Mouse (Mus musculus): ENCODE results near the gene Ap5z1. TPM values are rescaled to one million over a fixed set of nuclear protein-coding genes. Genes with fewer than 3 reads are reported as not detected.

Gene Ap5z1
- 1 to 10 TPM; 2.5 to 4.0 TPM for total RNA-seq (2021)
- long read RNA-seq, experiment 1, partial matches to known transcripts = 0 of 3 reads
- long read RNA-seq, experiment 1, other reads (novel, unspliced or antisense) = 2 of 3 reads
- long read RNA-seq, experiment 2, partial matches to known transcripts = 1 of 3 reads
- long read RNA-seq, experiment 2, other reads (novel, unspliced or antisense) = 1 of 3 reads

- DNase-seq = peak; percentile 96
Observed at GRCm38 (mm10) chr5:142463461-142464454, at the start of gene Ap5z1. Ap5z1 (plus strand) TSS chr5:142463944.

GRCm38 (mm10) chr5:142415401-142415800 is 48.3 kb upstream of the Ap5z1 start:
- DNase-seq = no peak

GRCm38 (mm10) chr5:142416070-142416775 is 47.5 kb upstream of the Ap5z1 start:
- peak; percentile 43 for DNase-seq

- DNase-seq = no peak
Observed at GRCm38 (mm10) chr5:142417104-142417503, 46.6 kb upstream of the Ap5z1 start.

GRCm38 (mm10) chr5:142417876-142418275 is 45.9 kb upstream of the Ap5z1 start:
- no peak for DNase-seq

DNA sequence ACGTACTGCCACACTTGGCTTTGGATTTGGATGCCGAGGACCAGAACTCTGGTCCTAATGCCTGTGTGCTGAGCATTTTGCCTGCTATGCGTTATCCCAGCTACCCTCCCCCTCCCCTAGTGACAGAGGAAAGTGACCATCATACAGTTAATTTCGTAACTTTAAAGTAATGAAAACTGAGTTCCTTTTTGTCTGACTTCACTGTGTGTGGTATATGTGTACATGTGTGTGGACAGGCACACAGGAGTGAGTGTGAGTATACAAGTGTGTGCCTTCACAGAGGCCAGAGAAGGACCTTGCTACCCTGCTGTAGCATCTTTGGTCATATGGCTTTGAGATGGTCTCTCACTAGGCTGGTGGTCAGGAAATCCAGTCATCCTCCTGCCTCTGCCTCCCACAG is 45.3 kb upstream of the Ap5z1 start:
- no peak for DNase-seq

DNA sequence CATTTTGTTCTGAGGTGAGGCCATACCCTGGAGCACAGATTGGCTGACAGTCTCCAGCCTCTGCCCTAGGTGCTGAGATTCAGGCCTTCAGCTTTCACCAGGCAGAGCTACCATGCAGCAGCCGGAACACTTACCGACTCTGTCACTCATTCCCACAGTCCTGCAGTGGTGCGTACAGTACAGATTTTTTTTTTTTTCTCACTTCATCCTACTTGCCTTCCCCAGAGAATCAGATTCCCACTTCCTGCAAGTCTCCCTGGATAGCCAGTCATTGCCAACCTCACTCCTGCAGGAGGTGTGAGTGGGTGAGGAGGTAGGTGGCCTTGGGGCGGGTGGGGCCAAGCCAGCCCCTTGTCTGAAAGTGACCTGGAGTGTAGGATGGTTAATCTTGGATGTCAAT is 43.4 kb upstream of the Ap5z1 start:
- no peak for DNase-seq

- no peak for DNase-seq
Observed at GRCm38 (mm10) chr5:142420920-142421319, 42.8 kb upstream of the Ap5z1 start.

GRCm38 (mm10) chr5:142421886-142422285 is 41.9 kb upstream of the Ap5z1 start:
- DNase-seq = no peak

DNA sequence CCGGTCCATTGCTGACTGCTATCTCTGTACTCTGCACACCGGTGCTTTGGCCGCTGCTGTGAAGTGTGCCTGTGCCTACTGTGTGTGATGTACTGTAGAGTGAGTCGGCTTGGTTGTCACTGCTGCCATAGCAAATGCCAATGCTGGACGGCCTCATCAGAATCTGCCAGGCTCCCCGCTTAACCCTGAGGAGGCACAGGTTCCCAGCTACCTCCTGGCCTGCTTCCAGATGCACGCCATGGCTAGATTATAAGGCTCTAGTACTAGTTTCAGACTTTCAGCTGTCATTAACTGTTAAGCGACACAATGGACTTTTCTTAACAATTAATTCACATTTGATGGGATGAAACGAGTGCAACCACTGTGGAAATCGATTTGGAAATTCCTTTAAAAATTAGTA is 40.6 kb upstream of the Ap5z1 start:
- DNase-seq = no peak

DNA sequence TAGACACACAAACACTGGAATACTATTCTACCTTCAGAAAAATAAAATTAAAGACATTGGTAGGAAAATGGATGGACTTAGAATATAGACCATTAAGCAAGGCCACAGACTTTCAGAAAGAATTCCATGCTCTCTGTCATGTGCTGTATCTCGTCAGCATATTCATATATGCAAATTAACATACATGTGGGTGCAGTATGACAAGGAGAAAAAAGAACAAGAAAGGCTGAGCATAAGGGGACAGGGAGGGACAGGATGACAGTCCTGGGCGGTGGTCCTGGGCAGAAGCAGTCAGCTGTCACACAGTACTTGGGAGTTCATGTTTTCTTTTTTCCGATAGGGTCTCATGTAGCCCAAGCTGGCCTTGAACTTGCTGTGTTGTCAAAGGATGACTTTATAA is 40.0 kb upstream of the Ap5z1 start:
- no peak for DNase-seq

- peak; percentile 90 for DNase-seq
Observed at GRCm38 (mm10) chr5:142424627-142425349, 39.0 kb upstream of the Ap5z1 start.

DNA sequence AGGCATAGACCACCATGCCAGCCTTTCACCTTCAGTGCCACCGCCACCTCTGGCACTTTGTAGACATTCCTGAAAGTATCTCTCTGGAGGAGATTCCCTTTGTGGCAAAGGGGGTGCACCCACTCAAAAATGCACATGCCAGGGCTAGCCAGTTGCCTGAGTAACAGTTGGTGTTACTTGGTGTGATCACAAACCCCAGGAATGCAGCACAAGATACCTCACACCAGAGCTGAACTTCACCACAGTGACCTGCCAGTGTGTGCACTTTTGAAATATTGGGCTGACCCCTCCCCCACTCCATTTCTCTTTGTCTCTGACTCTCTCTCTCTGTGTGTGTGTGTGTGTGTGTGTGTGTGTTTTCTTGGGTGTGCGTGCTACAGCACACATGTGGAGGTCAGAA is 37.3 kb upstream of the Ap5z1 start:
- DNase-seq = no peak

DNA sequence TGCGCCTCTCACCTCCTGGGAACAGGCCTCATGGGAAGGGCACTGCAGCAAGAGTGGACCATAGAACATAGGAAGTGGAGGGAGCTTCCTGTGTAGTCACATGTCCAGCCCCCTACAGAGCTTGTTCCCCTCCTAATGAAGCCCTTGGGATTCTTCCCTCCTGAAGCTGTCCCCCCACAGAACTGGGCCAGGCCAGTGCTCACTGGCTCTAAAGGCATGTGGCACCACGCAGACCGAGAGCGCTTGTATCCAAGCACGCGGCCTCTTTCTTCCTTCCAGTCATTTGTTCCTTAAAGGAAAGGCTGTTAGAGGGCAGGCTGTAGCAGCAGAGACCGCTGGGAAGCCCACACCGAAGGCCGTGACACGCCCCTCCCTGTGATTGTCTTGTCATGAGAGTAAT is 35.9 kb upstream of the Ap5z1 start:
- DNase-seq = no peak

GRCm38 (mm10) chr5:142428691-142429090 is 35.1 kb upstream of the Ap5z1 start:
- DNase-seq = no peak

- DNase-seq = no peak
Observed at GRCm38 (mm10) chr5:142431029-142431428, 32.7 kb upstream of the Ap5z1 start.

DNA sequence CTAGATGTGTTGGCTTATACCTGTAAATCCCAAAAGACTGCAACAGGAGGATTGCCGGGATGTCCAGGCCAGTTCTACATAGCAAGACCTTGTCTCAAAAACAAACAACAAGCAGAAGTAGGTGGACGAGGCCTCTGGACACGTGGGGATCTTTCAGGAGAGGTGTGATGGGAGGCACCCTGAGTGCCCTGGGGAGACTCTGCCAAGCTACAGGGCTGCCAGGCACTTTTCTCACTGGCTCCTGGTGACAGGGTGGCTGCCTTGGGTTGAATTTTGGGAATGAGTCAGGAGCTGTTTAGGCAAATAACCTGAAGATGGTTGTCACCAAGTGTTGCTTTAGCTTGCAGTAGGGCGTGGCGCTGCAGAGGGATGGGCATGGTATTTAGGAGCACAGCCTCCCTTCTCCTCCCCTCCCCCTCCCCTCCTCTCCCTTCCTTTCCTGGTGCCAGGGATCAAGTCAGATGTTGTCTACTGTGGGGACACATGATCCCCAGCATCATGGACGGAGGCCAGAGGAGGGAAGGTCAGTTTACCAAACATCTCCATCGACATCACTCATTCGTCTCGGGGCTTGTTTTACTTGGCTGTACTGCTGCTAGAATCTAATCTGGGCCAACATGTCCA is 31.8 kb upstream of the Ap5z1 start:
- peak; percentile 67 for DNase-seq

DNA sequence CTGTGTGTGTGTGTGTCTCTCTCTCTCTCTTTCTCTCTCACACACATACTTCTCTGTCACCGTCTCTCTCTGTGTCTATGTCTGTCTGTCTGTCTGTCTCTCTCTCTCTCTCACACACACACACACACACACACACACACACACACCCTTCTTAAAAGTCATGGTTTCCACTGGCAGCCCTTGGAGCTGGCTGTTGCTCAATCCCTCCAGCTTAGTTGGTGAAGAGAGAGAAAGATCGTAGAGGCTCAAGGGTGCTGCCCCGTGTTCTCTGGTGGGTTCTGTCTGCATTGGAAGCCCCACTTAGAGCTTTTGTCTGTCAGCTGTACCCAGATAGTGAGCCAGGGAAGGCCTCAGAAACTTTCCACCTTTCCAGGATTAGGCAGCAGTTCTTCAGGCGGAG is 31.0 kb upstream of the Ap5z1 start:
- DNase-seq = no peak

- DNase-seq = no peak
Observed at GRCm38 (mm10) chr5:142434052-142434451, 29.7 kb upstream of the Ap5z1 start.

- no peak for DNase-seq
Observed at GRCm38 (mm10) chr5:142435736-142436135, 28.0 kb upstream of the Ap5z1 start.

DNA sequence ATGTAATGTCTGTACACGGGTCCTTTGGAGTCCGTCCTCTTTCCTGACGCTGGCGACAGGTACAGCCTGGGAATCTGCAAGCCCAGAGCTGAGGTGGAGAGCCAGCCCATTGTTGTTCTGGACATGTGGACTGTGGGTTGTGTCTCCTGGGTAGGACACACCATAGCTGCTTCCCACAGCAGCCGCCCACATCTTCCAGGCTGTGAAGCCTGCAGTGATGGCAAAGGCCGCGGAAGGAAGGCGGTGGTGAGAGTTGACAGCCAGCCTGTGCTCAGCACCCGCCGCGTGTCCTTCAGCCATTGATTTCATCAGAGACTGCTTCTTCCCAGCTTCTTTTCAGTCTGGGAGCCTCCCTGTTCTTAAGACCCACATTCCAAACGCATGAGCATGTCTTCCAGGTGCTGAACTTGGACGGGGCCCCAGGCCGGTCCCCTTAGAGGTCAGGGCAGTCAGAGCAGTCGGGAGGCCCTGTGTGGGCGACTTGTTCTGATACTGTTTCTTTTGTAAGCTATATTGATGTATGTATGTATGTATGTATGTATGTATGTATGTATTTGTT is 25.3 kb upstream of the Ap5z1 start:
- peak; percentile 25 for DNase-seq

Data from gastrocnemius, postnatal 25 days (tissue).